Comparison of ENCODE assay signal across 7 mouse cellular contexts in genomic region chr5:129534500-129534899, GRCm38 (mm10). TPM values are rescaled to one million over a fixed set of nuclear protein-coding genes. Genes with fewer than 3 reads are reported as not detected.
DNase-seq lines count a peak whose midpoint lies in the region; ATAC-seq lines count a peak whose summit lies in the region.

No protein-coding gene starts in this region.

- no peak overlapping the region for H3K9ac ChIP-seq in liver, embryonic 12.5 days

- H3K4me1 ChIP-seq in heart, embryonic 10.5 days = peaks cover 24% of the 10 kb centered on the region
- peaks cover 11% of the 10 kb centered on the region for H3K4me1 ChIP-seq in liver, embryonic 12.5 days

- peak; percentile 54 for DNase-seq in 3T3-L1 (ENCODE audit: low read depth, low spot score)
- DNase-seq in Muller cell, postnatal 12 days (ENCODE audit: inconsistent ontology term) = peak; percentile 74
- no peak for DNase-seq in heart, embryonic 10.5 days (ENCODE audit: low spot score)
- peak; percentile 79 to 82 for DNase-seq in layer of hippocampus, postnatal 36 days
- no peak for DNase-seq in yolk sac, embryonic 10.5 days (ENCODE audit: low spot score)

- H3K27ac ChIP-seq in heart, embryonic 10.5 days = 0 out of 2 replicates have a peak overlapping the region, but pooled peaks have one; percentile 4
- no peak overlapping the region for H3K27ac ChIP-seq in liver, embryonic 12.5 days

- WGBS in heart, embryonic 10.5 days = 71% methylated on average over 2 of the region's 2 CpGs
- 83% methylated on average over 2 of the region's 2 CpGs for WGBS in liver, embryonic 12.5 days (ENCODE audit: insufficient replicate concordance)

- peaks cover 48% of the 10 kb centered on the region for H3K36me3 ChIP-seq in heart, embryonic 10.5 days
- H3K36me3 ChIP-seq in liver, embryonic 12.5 days = peaks cover 92% of the 10 kb centered on the region

- no peaks in the 10 kb centered on the region for H3K9me3 ChIP-seq in heart, embryonic 10.5 days
- no peaks in the 10 kb centered on the region for H3K9me3 ChIP-seq in liver, embryonic 12.5 days (replicated peaks)

- no peaks in the 10 kb centered on the region for H3K27me3 ChIP-seq in heart, embryonic 10.5 days (ENCODE audit: insufficient read depth, poor library complexity, severe bottlenecking)
- H3K27me3 ChIP-seq in liver, embryonic 12.5 days (replicated peaks) = no peaks in the 10 kb centered on the region

- no peak overlapping the region for H3K4me2 ChIP-seq in liver, embryonic 12.5 days

- no peak for ATAC-seq in megakaryocyte-erythroid progenitor cell, adult 5-6 weeks (replicated peaks; ENCODE audit: low FRiP score, low TSS enrichment, poor library complexity, severe bottlenecking)
- ATAC-seq in liver, embryonic 12.5 days = no peak

- no peak overlapping the region for H3K4me3 ChIP-seq in heart, embryonic 10.5 days
- no peak overlapping the region for H3K4me3 ChIP-seq in liver, embryonic 12.5 days

RNA-seq across cellular contexts. Expression of gene Sfswap, which starts 33.5 kb away (rescaled TPM):
- 27.7 and 40.3 TPM in 2 replicates for polyA plus RNA-seq in heart, embryonic 10.5 days (2016; fragmentation: Nextera tagmentation; extraction: Ambion mirVana)
- 100 to 1,000 TPM; 121 to 142 TPM for total RNA-seq in layer of hippocampus, postnatal 36 days (2021)
- 86.2 and 135 TPM in 2 replicates for total RNA-seq in megakaryocyte-erythroid progenitor cell, adult 5-6 weeks (2014; fragmentation: Nextera tagmentation)
- total RNA-seq in megakaryocyte-erythroid progenitor cell, adult 5-6 weeks (2017) = 62.5 and 64.0 TPM in 2 replicates
- 29.7 and 31.3 TPM in 2 replicates for polyA plus RNA-seq in liver, embryonic 12.5 days (2016; fragmentation: Nextera tagmentation; extraction: Ambion mirVana)

RNA-seq across cellular contexts. Expression of gene Mmp17, which starts 49.5 kb away (rescaled TPM):
- polyA plus RNA-seq in heart, embryonic 10.5 days (2016; fragmentation: Nextera tagmentation; extraction: Ambion mirVana) = 0.71 and 1.3 TPM in 2 replicates
- 100 to 1,000 TPM; 128 to 136 TPM for total RNA-seq in layer of hippocampus, postnatal 36 days (2021)
- 0.40 TPM in 1 of 2 replicates, not detected in the other for total RNA-seq in megakaryocyte-erythroid progenitor cell, adult 5-6 weeks (2014; fragmentation: Nextera tagmentation)
- total RNA-seq in megakaryocyte-erythroid progenitor cell, adult 5-6 weeks (2017) = not detected in 2 replicates
- polyA plus RNA-seq in liver, embryonic 12.5 days (2016; fragmentation: Nextera tagmentation; extraction: Ambion mirVana) = 0.38 and 0.39 TPM in 2 replicates

Comparison
In these comparisons a context has a peak if more than half of its experiments do, and no peak if none do; other contexts are left out.
1. DNase-seq: peak in 3T3-L1 (single experiment), Muller cell, postnatal 12 days (single experiment) and layer of hippocampus, postnatal 36 days (2 of 2); none in heart, embryonic 10.5 days (single experiment) and yolk sac, embryonic 10.5 days (single experiment).
2. RNA of gene Mmp17, which starts 49.5 kb away (total RNA-seq): 128 to 136 TPM in layer of hippocampus, postnatal 36 days; 0.40 TPM in megakaryocyte-erythroid progenitor cell, adult 5-6 weeks; every median in the first group is over 10 times any median in the second.